Mouse (Mus musculus): Measurements from ENCODE around the gene Hoxb5. TPM values are rescaled to one million over a fixed set of nuclear protein-coding genes. Genes with fewer than 3 reads are reported as not detected.

Gene Hoxb5
- polyA plus RNA-seq, 1 experiment, result not detected

DNA sequence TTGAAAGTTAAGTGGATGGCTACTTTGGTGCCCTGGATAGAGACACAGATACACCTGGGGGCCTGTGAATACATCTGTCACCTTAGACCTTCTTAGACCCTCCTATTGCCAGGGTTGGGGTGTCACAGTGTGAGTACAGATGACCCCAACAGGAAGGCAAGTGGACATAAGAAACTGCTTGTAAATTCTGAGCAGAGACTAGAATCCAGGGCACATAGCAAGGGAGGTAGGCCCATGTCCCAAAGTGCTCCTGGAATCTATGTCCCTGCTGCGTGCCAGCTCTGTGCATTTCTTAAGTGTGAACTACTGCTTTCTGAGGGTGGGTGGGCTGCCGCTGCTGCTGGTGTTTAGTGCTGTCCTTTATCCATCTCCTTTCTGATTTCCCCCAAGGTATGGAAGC is 47.7 kb downstream of the Hoxb5 start:
- no peaks in the 10 kb centered on the region for H3K4me1 ChIP-seq (ENCODE audit: control insufficient read depth)
- H3K27me3 ChIP-seq (ENCODE audit: control insufficient read depth), result peaks cover 95% of the 10 kb centered on the region
- no peaks in the 10 kb centered on the region for H3K9me3 ChIP-seq (ENCODE audit: control insufficient read depth, low read length)
- no peak overlapping the region for H3K4me3 ChIP-seq (replicated peaks)
- TF ChIP-seq TAL1 (IDR thresholded peaks at IDR 0.05; ENCODE audit: low read length) (no peak), GATA1 (IDR thresholded peaks at IDR 0.05; ENCODE audit: low read length) (no peak)
- no peaks in the 10 kb centered on the region for H3K36me3 ChIP-seq (ENCODE audit: control insufficient read depth)

DNA sequence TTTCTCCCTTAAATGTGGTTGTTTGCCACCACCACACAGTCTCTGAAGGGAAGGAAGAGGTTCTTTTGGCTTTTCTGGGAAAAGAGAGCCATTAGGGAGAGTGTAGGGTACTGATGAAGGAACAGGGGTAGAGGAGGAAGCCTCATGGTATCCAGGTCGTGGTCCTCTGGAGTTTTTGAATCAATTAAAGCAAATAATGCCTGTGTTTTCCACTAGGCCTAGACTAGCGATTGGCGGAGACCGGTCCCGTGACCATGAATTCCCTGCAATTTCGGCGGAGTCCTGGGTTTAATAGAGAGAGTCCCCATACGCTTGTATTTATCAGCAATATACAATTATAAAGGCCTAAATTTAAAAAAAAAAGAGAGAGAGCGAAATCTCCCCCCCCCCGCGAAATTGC is 48.2 kb downstream of the Hoxb5 start:
- no peak for TF ChIP-seq GATA1 (IDR thresholded peaks at IDR 0.05; ENCODE audit: low read length)
- TF ChIP-seq TAL1 (IDR thresholded peaks at IDR 0.05; ENCODE audit: low read length), result no peak
- no peaks in the 10 kb centered on the region for H3K9me3 ChIP-seq (ENCODE audit: control insufficient read depth, low read length)
- H3K4me3 ChIP-seq (replicated peaks), result no peak overlapping the region
- no peaks in the 10 kb centered on the region for H3K36me3 ChIP-seq (ENCODE audit: control insufficient read depth)
- H3K4me1 ChIP-seq (ENCODE audit: control insufficient read depth), result no peaks in the 10 kb centered on the region
- H3K27me3 ChIP-seq (ENCODE audit: control insufficient read depth), result peaks cover 95% of the 10 kb centered on the region

GRCm38 (mm10) chr11:96351831-96352230 is 48.7 kb downstream of the Hoxb5 start:
- TF ChIP-seq TAL1 (IDR thresholded peaks at IDR 0.05; ENCODE audit: low read length), result no peak
- TF ChIP-seq GATA1 (IDR thresholded peaks at IDR 0.05; ENCODE audit: low read length), result no peak
- Histone ChIP-seq H3K4me1 (ENCODE audit: control insufficient read depth) (no peaks in the 10 kb centered on the region), H3K4me3 (replicated peaks) (no peak overlapping the region), H3K9me3 (ENCODE audit: control insufficient read depth, low read length) (no peaks in the 10 kb centered on the region), H3K27me3 (ENCODE audit: control insufficient read depth) (peaks cover 95% of the 10 kb centered on the region), H3K36me3 (ENCODE audit: control insufficient read depth) (no peaks in the 10 kb centered on the region)

DNA sequence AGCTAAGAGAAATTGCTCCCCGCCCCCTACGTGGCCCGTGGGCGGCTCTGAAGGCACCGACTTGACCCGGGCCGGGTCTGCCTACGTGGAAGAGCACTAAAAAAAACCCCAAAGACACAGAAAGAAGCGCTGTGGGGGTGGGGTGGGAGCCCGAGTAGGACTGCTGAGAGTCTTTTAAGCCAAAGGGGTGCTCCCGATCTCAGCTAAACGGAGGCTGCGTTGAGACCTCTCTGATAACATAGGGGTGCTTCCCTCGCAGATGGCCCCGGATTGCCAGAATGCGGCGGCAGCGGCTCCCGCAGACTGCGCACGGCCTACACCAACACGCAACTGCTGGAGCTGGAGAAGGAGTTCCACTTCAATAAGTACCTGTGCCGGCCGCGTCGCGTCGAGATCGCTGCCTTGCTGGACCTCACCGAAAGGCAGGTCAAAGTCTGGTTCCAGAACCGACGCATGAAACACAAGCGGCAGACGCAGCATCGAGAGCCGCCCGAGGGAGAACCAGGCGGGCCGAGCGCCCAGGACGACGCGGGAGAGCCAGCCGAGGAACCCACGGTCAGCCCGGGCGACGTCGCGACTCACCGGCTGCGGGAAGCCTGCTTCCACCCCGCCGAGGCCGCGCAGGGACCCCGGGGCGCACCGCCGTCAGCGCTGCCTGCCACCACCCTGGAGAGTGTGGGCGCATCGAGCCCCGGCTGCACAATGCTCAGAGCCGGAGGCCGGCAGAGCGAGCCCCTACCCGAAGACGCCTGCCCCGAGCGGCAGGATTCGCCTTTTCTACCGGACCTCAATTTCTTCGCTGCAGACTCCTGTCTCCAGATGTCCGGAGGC is 49.8 kb downstream of the Hoxb5 start:
- Histone ChIP-seq H3K27me3 (ENCODE audit: control insufficient read depth) (peaks cover 94% of the 10 kb centered on the region), H3K4me3 (replicated peaks) (peak overlapping the region; percentile 13), H3K4me1 (ENCODE audit: control insufficient read depth) (no peaks in the 10 kb centered on the region), H3K36me3 (ENCODE audit: control insufficient read depth) (no peaks in the 10 kb centered on the region), H3K9me3 (ENCODE audit: control insufficient read depth, low read length) (no peaks in the 10 kb centered on the region)
- no peak for TF ChIP-seq GATA1 (IDR thresholded peaks at IDR 0.05; ENCODE audit: low read length)
- TF ChIP-seq TAL1 (IDR thresholded peaks at IDR 0.05; ENCODE audit: low read length), result no peak

GRCm38 (mm10) chr11:96353522-96353841 is 50.3 kb downstream of the Hoxb5 start:
- TF ChIP-seq GATA1 (IDR thresholded peaks at IDR 0.05; ENCODE audit: low read length), result no peak
- no peak for TF ChIP-seq TAL1 (IDR thresholded peaks at IDR 0.05; ENCODE audit: low read length)
- Histone ChIP-seq H3K4me3 (replicated peaks) (no peak overlapping the region), H3K27me3 (ENCODE audit: control insufficient read depth) (peaks cover 88% of the 10 kb centered on the region), H3K36me3 (ENCODE audit: control insufficient read depth) (no peaks in the 10 kb centered on the region), H3K9me3 (ENCODE audit: control insufficient read depth, low read length) (no peaks in the 10 kb centered on the region), H3K4me1 (ENCODE audit: control insufficient read depth) (no peaks in the 10 kb centered on the region)

DNA sequence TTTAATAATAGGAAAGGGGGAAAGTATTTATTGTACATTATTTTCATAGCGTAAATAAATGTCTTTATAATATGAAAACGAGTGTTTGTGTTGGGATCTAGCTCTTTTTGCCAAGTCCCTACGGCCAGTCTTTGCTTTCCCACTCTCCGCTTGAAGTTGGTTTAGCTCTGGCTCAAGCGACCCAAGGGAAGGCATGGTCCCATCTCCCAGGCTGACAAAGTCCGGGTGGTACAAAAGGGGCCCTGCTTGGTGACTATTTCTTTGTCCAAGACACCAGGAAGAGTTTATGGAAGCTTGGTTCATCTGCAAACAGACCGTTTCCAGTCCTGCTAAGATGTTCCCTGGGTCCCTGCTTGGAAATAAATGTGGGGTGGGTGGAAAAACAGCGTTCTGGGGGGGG is 50.8 kb downstream of the Hoxb5 start:
- peaks cover 84% of the 10 kb centered on the region for H3K27me3 ChIP-seq (ENCODE audit: control insufficient read depth)
- TF ChIP-seq TAL1 (IDR thresholded peaks at IDR 0.05; ENCODE audit: low read length) (no peak), GATA1 (IDR thresholded peaks at IDR 0.05; ENCODE audit: low read length) (no peak)
- H3K4me3 ChIP-seq (replicated peaks), result no peak overlapping the region

DNA sequence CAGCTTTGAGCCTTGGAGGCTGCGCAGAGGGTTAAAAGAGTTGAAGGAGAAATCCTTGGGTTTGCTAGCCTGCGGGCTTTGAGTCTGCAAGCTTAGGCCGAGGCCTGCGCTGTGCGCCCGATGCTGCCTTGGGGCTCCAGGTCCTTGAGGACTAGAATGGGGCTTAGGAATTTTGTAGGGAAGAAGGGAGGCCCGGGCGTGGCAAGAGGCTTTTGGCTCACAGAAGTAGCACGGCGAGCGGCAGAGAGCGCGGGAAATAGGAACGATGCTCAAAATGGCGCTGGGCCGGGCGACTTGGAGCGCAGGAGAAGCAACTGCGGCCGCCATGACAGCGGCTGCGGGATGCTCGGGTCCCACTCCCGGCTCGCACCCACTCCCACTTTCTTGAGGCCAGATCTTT is 51.2 kb downstream of the Hoxb5 start:
- Histone ChIP-seq H3K27me3 (ENCODE audit: control insufficient read depth) (peaks cover 80% of the 10 kb centered on the region), H3K4me3 (replicated peaks) (no peak overlapping the region), H3K4me1 (ENCODE audit: control insufficient read depth) (no peaks in the 10 kb centered on the region), H3K36me3 (ENCODE audit: control insufficient read depth) (no peaks in the 10 kb centered on the region), H3K9me3 (ENCODE audit: control insufficient read depth, low read length) (no peaks in the 10 kb centered on the region)
- TF ChIP-seq GATA1 (IDR thresholded peaks at IDR 0.05; ENCODE audit: low read length), result no peak
- TF ChIP-seq TAL1 (IDR thresholded peaks at IDR 0.05; ENCODE audit: low read length), result no peak

More for the DNA sequence above, 50.8 kb downstream of the Hoxb5 start:
- H3K4me1 ChIP-seq (ENCODE audit: control insufficient read depth), result no peaks in the 10 kb centered on the region
- no peaks in the 10 kb centered on the region for H3K9me3 ChIP-seq (ENCODE audit: control insufficient read depth, low read length)
- H3K36me3 ChIP-seq (ENCODE audit: control insufficient read depth), result no peaks in the 10 kb centered on the region

- H3K4me1 ChIP-seq (ENCODE audit: control insufficient read depth), result no peaks in the 10 kb centered on the region
- H3K4me3 ChIP-seq (replicated peaks), result no peak overlapping the region
- no peaks in the 10 kb centered on the region for H3K36me3 ChIP-seq (ENCODE audit: control insufficient read depth)
- no peaks in the 10 kb centered on the region for H3K9me3 ChIP-seq (ENCODE audit: control insufficient read depth, low read length)
- no peak for TF ChIP-seq TAL1 (IDR thresholded peaks at IDR 0.05; ENCODE audit: low read length)
- TF ChIP-seq GATA1 (IDR thresholded peaks at IDR 0.05; ENCODE audit: low read length), result no peak
- peaks cover 77% of the 10 kb centered on the region for H3K27me3 ChIP-seq (ENCODE audit: control insufficient read depth)
Measured at GRCm38 (mm10) chr11:96354801-96355311, 51.7 kb downstream of the Hoxb5 start.

Other genes with a start within 250 kb of the Hoxb5 start
- gene Ube2z, start 237.9 kb upstream of the Hoxb5 start, polyA plus RNA-seq (2012), result 1.1 and 1.5 TPM in 2 replicates
- gene Atp5g1, start 227.7 kb upstream of the Hoxb5 start, polyA plus RNA-seq (2012), result 12.4 and 31.7 TPM in 2 replicates
- gene Calcoco2, start 191.4 kb upstream of the Hoxb5 start, polyA plus RNA-seq (2012), result 0.02 TPM in 1 of 2 replicates, not detected in the other
- not detected in 2 replicates for gene Ttll6, start 169.6 kb upstream of the Hoxb5 start, polyA plus RNA-seq (2012)
- 0.02 TPM in 2 replicates for gene Hoxb13, start 109.0 kb upstream of the Hoxb5 start, polyA plus RNA-seq (2012)
- gene Hoxb9, start 31.9 kb upstream of the Hoxb5 start, polyA plus RNA-seq (2012), result 0.01 TPM in 1 of 2 replicates, not detected in the other
- not detected in 2 replicates for gene Hoxb8, start 21.4 kb upstream of the Hoxb5 start, polyA plus RNA-seq (2012)
- not detected in 2 replicates for gene Hoxb7, start 16.7 kb upstream of the Hoxb5 start, polyA plus RNA-seq (2012)
- not detected in 2 replicates for gene Hoxb6, start 10.9 kb upstream of the Hoxb5 start, polyA plus RNA-seq (2012)
- not detected in 2 replicates for gene Hoxb4, start 14.9 kb downstream of the Hoxb5 start, polyA plus RNA-seq (2012)
- gene Hoxb3, start 20.0 kb downstream of the Hoxb5 start, polyA plus RNA-seq (2012), result 0.01 TPM in 1 of 2 replicates, not detected in the other
- gene Hoxb2, start 47.2 kb downstream of the Hoxb5 start, polyA plus RNA-seq (2012), result not detected in 2 replicates
- not detected in 2 replicates for gene Hoxb1, start 62.4 kb downstream of the Hoxb5 start, polyA plus RNA-seq (2012)
- 0.08 TPM in 1 of 2 replicates, not detected in the other for gene Skap1, start 161.3 kb downstream of the Hoxb5 start, polyA plus RNA-seq (2012)

Measured in erythroblast, embryonic 14.5 days (primary cell).